Mouse (Mus musculus) cerebellum, adult 2 months (tissue): Measurements from ENCODE around the gene Vat1.

ENCODE experiments used
- CTCF ChIP-seq: fragments of 200-500 bp; IDR thresholded peaks from 2 replicates; pipeline ENCODE4 v1.5.1; 2011; ENCODE audit warnings: low read depth, mild to moderate bottlenecking, control low read depth, low read length, moderate library complexity, borderline replicate concordance; ENCODE audit not compliant: insufficient read depth
- POLR2A ChIP-seq: fragments of 200-500 bp; IDR thresholded peaks from 2 replicates; pipeline ENCODE4 v1.6.1; 2011; ENCODE audit warnings: low read length, control low read depth, borderline replicate concordance; ENCODE audit not compliant: insufficient read depth

GRCm38 (mm10) chr11:101462583-101463440 is 3.2 kb downstream of the Vat1 start:
- TF ChIP-seq CTCF: no peak
- TF ChIP-seq POLR2A: no peak
